Mouse (Mus musculus): ENCODE data around the gene Creld1. TPM values are rescaled to one million over a fixed set of nuclear protein-coding genes. Genes with fewer than 3 reads are reported as not detected.

The Creld1 gene
- polyA plus RNA-seq, 1 experiment from 2014 or later = 14.1 TPM

DNA sequence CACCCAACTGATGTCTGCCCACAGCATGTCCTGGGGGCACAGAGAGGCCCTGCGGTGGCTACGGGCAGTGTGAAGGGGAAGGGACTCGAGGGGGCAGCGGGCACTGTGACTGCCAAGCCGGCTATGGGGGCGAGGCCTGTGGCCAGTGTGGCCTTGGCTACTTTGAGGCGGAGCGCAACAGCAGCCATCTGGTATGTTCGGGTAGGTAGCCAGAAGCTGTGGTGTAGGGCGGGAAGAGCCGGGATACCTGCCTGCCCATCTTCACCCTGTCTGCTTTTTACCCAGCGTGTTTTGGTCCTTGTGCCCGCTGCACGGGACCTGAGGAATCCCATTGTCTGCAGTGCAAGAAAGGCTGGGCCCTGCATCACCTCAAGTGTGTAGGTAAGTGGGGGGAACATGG lies 6.3 kb downstream of the Creld1 start:
- H3K4me2 ChIP-seq = no peak overlapping the region
- H3K9me3 ChIP-seq = no peaks in the 10 kb centered on the region
- H3K9ac ChIP-seq (replicated peaks) = no peak overlapping the region
- H3K4me1 ChIP-seq (replicated peaks) = peaks cover 13% of the 10 kb centered on the region
- H3K27me3 ChIP-seq = peaks cover 16% of the 10 kb centered on the region
- no peak overlapping the region for H3K27ac ChIP-seq
- no peak for ATAC-seq (ENCODE audit: insufficient number of reproducible peaks, insufficient read depth, low FRiP score, low TSS enrichment, low read depth)
- peaks cover 20% of the 10 kb centered on the region; the same call in 1 of the 2 replicates for H3K36me3 ChIP-seq
- H3K4me3 ChIP-seq (replicated peaks) = no peak overlapping the region
- WGBS = 94% methylated on average over 14 of the region's 14 CpGs

DNA sequence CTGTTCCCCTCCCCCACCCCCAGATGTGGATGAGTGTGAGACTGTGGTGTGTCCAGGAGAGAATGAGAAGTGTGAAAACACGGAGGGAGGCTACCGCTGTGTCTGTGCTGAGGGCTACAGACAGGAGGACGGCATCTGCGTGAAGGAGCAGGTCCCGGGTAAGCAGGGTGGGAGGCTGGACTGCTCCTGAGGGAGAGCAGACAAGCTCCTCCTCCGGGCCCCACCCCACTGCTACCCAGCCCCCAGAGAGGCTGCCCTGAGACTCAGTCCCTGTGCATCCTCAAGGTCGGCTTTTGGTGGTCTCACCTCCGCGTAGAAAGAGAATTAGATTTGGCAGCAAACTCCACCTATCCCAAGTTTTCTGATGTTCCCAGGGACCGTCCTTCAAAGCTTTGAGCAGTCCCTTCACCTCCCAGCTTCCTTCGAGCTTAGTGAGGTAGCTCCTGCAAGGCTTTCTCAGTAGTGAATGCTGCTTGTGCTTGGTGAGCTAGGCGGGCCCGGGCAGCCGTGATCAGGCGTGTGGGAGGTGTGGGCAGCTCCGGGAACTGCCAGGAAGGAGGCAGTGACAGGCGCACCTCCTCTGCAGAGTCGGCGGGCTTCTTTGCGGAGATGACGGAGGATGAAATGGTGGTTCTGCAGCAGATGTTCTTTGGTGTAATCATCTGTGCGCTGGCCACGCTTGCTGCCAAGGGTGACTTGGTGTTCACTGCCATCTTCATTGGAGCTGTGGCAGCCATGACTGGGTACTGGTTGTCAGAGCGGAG lies 9.2 kb downstream of the Creld1 start:
- H3K27me3 ChIP-seq = peaks cover 45% of the 10 kb centered on the region
- H3K4me1 ChIP-seq (replicated peaks) = peaks cover 14% of the 10 kb centered on the region
- H3K4me2 ChIP-seq = no peak overlapping the region
- no peak for ATAC-seq (ENCODE audit: insufficient number of reproducible peaks, insufficient read depth, low FRiP score, low TSS enrichment, low read depth)
- no peaks in the 10 kb centered on the region for H3K9me3 ChIP-seq
- peaks cover 20% of the 10 kb centered on the region; the same call in 1 of the 2 replicates for H3K36me3 ChIP-seq
- no peak overlapping the region for H3K27ac ChIP-seq
- no peak overlapping the region for H3K9ac ChIP-seq (replicated peaks)
- H3K4me3 ChIP-seq (replicated peaks) = no peak overlapping the region
- WGBS = 73% methylated on average over 24 of the region's 24 CpGs

DNA sequence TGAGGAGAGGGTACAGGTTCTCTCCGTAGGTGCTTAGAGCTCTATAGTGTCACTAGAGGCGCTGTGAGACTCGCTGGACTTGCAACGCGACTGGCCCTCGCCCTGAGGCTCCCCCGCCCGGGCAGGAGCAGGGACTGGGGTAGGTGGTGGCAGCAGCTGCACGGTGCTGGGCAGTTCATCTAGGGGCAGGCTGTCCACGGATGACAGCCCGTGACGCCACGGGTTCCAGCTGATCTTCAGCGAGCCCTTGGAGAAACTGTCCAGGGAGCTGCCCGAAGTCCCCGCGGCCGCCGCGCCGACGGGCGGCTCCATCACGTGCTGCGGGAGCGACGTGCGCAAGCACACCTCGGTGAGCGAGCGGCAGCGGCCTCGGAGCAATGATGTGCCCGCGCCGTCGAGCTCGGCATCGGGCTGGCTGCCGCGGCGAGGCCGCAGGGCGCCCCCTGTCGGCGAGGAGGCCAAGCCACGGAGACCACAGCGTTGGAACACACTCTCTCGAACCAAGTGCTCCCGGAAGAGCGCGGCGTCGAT lies 11.2 kb downstream of the Creld1 start:
- Histone ChIP-seq H3K36me3 (peaks cover 20% of the 10 kb centered on the region; the same call in 1 of the 2 replicates), H3K9ac (replicated peaks) (peak overlapping the region; percentile 48), H3K4me3 (replicated peaks) (peak overlapping the region; percentile 47), H3K27me3 (peaks cover 56% of the 10 kb centered on the region), H3K27ac (no peak overlapping the region), H3K4me2 (peak overlapping the region; percentile 65), H3K4me1 (replicated peaks) (peaks cover 11% of the 10 kb centered on the region; the same call in 1 of the 2 replicates), H3K9me3 (no peaks in the 10 kb centered on the region)
- WGBS = under 1% methylated on average over 54 of the region's 54 CpGs
- peak; percentile 53 for ATAC-seq (ENCODE audit: insufficient number of reproducible peaks, insufficient read depth, low FRiP score, low TSS enrichment, low read depth)

DNA sequence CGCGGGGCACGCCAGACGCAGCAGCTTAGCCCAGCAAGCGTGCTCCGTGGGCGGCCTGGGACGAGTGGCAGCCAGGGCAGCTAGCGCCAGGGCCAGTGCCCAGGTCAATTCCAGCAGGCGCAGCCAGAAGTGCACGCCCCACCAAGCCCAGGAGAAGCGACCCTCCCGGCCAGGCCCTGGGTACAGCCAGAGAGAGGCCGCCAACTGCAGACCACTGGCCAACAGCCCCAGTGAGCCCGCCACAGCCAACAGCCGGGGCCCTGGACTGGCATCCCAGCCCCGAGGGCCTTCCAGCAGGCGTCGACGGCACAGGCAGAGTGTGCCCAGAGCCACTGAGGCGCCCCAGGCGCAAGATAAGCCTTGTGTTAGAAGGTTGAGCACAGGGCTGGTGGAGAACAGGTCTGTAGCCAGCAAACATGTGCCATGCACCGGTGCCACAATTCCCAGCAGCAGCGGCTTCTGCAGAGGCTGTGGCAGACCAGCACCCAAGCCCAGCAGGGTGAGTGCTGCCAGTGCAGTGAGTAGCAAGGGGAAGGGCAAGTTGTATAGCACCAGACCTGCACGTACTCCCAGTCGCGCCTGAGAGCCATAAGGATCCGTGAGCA lies 12.1 kb downstream of the Creld1 start:
- 39% methylated on average over 28 of the region's 28 CpGs for WGBS
- ATAC-seq (ENCODE audit: insufficient number of reproducible peaks, insufficient read depth, low FRiP score, low TSS enrichment, low read depth) = no peak
- Histone ChIP-seq H3K9ac (replicated peaks) (peak overlapping the region; percentile 48), H3K36me3 (peaks cover 14% of the 10 kb centered on the region; the same call in 1 of the 2 replicates), H3K4me1 (replicated peaks) (peaks cover 11% of the 10 kb centered on the region; the same call in 1 of the 2 replicates), H3K27ac (no peak overlapping the region), H3K9me3 (no peaks in the 10 kb centered on the region), H3K4me2 (peak overlapping the region; percentile 65), H3K4me3 (replicated peaks) (peak overlapping the region; percentile 47), H3K27me3 (peaks cover 65% of the 10 kb centered on the region)

DNA sequence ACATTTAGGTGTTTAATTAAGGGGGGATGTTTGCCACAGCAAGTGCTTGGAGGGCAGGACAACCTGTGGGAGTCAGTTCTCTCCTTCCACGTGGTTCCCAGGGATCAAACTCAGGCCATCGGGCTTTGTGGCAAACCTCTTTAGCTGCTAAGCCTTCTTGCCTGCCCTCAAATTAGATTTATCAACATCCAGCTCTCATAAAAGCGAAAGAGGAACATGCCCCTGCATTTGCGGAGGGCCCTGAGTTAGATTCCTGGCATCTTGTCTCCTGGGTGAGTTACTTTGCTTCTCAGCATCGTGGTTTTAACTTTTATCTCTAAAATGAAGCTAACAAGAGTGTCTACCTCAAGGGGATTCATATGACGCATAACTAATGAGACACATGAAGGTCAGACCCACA lies 16.2 kb downstream of the Creld1 start:
- Histone ChIP-seq H3K27ac (no peak overlapping the region), H3K27me3 (peaks cover 84% of the 10 kb centered on the region), H3K4me2 (no peak overlapping the region), H3K4me3 (replicated peaks) (no peak overlapping the region), H3K36me3 (no peaks in the 10 kb centered on the region), H3K9me3 (0 out of 2 replicates have a peak, but pooled peaks cover 6% of the 10 kb centered on the region), H3K9ac (replicated peaks) (no peak overlapping the region), H3K4me1 (replicated peaks) (peaks cover 17% of the 10 kb centered on the region)
- WGBS = 69% methylated on average over 6 of the region's 6 CpGs
- ATAC-seq (ENCODE audit: insufficient number of reproducible peaks, insufficient read depth, low FRiP score, low TSS enrichment, low read depth) = no peak

DNA sequence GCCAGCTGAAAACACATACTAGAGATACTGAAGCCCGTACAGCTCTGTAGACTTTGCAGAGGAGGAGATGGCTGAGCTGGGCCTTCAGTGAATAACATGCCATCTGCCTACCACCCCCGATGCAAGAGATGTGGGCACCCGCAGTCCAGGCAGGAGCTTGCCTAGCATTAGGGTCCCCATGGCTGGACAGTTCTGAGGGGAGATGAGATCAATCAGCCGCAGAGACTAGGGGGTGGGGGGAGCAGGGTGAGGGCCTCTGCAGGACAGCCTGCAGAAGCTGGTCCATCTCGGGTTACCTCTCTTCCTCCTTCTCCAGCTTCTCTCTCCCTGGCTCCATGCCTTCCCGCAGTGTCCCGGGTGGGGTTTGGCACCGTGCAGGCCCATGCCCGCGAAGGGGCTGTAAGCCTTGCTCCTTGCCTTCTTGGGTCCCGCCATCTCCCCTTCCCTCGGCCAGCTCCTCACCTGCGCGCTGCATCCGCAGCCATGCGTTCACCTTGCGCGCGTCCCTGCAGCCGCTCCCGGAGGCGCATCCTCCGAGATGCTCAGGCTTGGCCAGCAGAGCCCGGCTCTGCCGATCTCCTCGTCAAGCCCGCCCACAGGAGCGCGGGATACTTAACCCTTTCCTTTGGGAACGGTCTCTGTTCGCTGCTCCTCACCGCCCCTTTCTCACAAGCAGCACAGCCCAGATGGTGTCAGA lies 18.4 kb downstream of the Creld1 start, which contains the start of gene Prrt3:
TSS of gene Prrt3 (minus strand) at position 544 of the 697 bp plus-strand sequence.
- Histone ChIP-seq H3K4me3 (replicated peaks) (peak within 1 kb of the TSS; percentile 45), H3K36me3 (no peaks in the 10 kb centered on the region), H3K4me1 (replicated peaks) (peaks cover 8% of the 10 kb centered on the region; the same call in 1 of the 2 replicates), H3K27me3 (peaks cover 62% of the 10 kb centered on the region), H3K4me2 (peak within 1 kb of the TSS; percentile 73), H3K9me3 (0 out of 2 replicates have a peak, but pooled peaks cover 6% of the 10 kb centered on the region), H3K27ac (no peak within 1 kb of the TSS), H3K9ac (replicated peaks) (peak within 1 kb of the TSS; percentile 63)
- 3% methylated on average over 32 of the region's 32 CpGs for WGBS
- ATAC-seq (ENCODE audit: insufficient number of reproducible peaks, insufficient read depth, low FRiP score, low TSS enrichment, low read depth) = peak; percentile 72; the same call in 1 of the 2 replicates

DNA sequence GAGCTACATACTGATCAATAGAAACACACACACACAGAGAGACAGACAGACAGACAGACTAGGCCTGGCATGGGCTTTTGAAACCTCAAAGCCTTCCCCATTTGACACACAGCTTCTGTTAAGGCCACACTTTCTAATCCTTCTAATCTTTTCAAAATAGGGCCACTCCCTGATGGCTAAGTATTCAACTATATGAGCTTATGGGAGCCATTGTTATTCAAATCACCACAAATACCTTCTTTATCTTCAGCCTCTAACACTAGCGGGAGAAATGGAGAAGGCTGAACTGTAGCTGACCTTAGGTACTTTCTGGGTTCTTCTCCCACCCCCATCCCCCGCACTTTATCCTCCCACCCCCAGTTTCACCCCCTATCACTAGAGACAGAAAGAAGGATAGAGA lies 19.7 kb downstream of the Creld1 start:
- H3K4me2 ChIP-seq = no peak overlapping the region
- peaks cover 8% of the 10 kb centered on the region; the same call in 1 of the 2 replicates for H3K4me1 ChIP-seq (replicated peaks)
- peaks cover 54% of the 10 kb centered on the region for H3K27me3 ChIP-seq
- 0 out of 2 replicates have a peak, but pooled peaks cover 6% of the 10 kb centered on the region for H3K9me3 ChIP-seq
- WGBS = 82% methylated on average over 2 of the region's 2 CpGs
- no peak overlapping the region for H3K4me3 ChIP-seq (replicated peaks)
- H3K27ac ChIP-seq = no peak overlapping the region
- H3K9ac ChIP-seq (replicated peaks) = no peak overlapping the region
- no peaks in the 10 kb centered on the region for H3K36me3 ChIP-seq
- no peak for ATAC-seq (ENCODE audit: insufficient number of reproducible peaks, insufficient read depth, low FRiP score, low TSS enrichment, low read depth)

DNA sequence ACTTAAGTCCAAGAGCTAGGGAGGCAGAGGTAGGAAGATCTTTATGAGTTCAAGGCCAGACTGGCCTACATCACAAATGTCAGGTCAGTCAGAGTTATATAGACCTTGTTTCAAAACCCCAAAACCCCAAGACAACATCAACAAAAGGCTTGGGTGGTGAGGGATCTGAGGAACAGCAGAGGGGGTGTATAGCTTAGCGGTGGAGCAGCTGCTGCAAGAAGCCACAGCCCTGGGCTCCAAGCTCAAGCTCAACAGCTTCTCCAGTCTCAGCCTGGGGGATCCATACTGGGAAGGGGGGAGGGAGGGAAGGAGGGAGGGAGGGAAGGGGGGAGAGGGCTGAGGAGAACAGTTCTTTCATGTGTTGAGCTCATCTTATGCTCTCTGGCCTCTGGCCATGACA lies 22.6 kb downstream of the Creld1 start:
- 79% methylated on average over 1 of the region's 1 CpGs for WGBS
- Histone ChIP-seq H3K4me1 (replicated peaks) (peaks cover 10% of the 10 kb centered on the region; the same call in 1 of the 2 replicates), H3K9me3 (0 out of 2 replicates have a peak, but pooled peaks cover 6% of the 10 kb centered on the region), H3K4me3 (replicated peaks) (no peak overlapping the region), H3K36me3 (no peaks in the 10 kb centered on the region), H3K4me2 (no peak overlapping the region), H3K27me3 (peaks cover 34% of the 10 kb centered on the region), H3K9ac (replicated peaks) (no peak overlapping the region), H3K27ac (no peak overlapping the region)
- ATAC-seq (ENCODE audit: insufficient number of reproducible peaks, insufficient read depth, low FRiP score, low TSS enrichment, low read depth) = no peak

DNA sequence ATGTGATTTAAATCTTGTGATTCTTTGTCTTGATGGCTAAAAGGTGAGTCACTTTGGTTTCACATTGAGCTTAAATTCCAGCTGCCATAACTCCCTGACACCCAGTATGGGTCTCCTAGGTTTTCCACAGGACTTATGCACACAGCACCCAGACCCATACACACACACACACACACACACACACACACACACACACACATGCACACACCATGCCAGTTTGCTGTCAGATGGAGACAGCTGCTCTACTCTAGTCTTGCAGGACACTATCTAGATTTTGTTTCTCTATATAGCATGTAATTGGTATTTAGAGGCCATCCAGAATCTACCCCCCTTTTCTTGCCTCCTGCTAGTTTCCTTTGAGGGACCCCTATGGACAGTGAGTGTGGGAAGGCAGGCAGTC lies 24.0 kb downstream of the Creld1 start:
- H3K9me3 ChIP-seq = 0 out of 2 replicates have a peak, but pooled peaks cover 6% of the 10 kb centered on the region
- H3K36me3 ChIP-seq = no peaks in the 10 kb centered on the region
- H3K9ac ChIP-seq (replicated peaks) = no peak overlapping the region
- ATAC-seq (ENCODE audit: insufficient number of reproducible peaks, insufficient read depth, low FRiP score, low TSS enrichment, low read depth) = no peak
- H3K4me2 ChIP-seq = no peak overlapping the region
- H3K4me3 ChIP-seq (replicated peaks) = no peak overlapping the region
- 0 out of 2 replicates have a peak, but pooled peaks cover 3% of the 10 kb centered on the region for H3K4me1 ChIP-seq (replicated peaks)
- H3K27ac ChIP-seq = no peak overlapping the region
- H3K27me3 ChIP-seq = peaks cover 20% of the 10 kb centered on the region

DNA sequence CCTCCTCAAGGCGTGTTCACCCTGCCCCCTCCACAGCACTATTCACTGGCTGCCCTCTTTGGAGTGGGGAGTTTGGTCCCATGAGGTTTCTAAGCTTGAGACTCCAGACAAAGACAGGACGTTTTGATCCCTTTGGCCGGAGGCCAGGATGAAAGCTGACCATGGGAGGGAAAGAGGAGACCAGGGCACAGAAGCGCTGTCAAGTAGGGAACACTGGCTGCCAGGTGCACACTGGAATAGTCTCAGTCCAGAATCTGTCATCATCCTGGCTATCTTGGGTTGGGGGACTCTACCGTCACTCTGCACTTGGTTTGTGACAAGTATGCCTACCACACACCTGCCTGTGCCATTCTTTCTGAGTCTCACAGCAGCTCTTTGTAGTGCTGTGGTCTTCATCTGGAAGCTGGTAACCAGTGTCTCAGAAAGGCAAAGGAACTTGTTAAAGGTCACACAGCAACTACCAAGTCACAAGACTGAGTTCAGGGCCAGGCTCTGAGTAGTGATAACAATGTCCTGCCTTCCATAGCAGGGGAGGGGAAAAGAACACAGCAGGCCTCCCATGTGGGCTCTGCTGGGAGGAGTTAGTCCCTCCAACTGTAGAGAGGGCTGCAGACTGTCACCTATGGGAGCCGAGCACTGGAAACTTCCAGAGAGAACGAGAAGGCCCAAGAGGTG lies 25.3 kb downstream of the Creld1 start:
- H3K36me3 ChIP-seq = peaks cover 4% of the 10 kb centered on the region
- H3K4me2 ChIP-seq = no peak overlapping the region
- H3K27me3 ChIP-seq = peaks cover 7% of the 10 kb centered on the region; the same call in 1 of the 2 replicates
- H3K4me1 ChIP-seq (replicated peaks) = 0 out of 2 replicates have a peak, but pooled peaks cover 3% of the 10 kb centered on the region
- no peak overlapping the region for H3K4me3 ChIP-seq (replicated peaks)
- 72% methylated on average over 7 of the region's 7 CpGs for WGBS
- no peak overlapping the region for H3K27ac ChIP-seq
- no peak overlapping the region for H3K9ac ChIP-seq (replicated peaks)
- ATAC-seq (ENCODE audit: insufficient number of reproducible peaks, insufficient read depth, low FRiP score, low TSS enrichment, low read depth) = no peak
- no peaks in the 10 kb centered on the region for H3K9me3 ChIP-seq
